Mouse (Mus musculus) ES-E14 (cell line): ENCODE results near the gene Qsox1. TPM values are rescaled to one million over a fixed set of nuclear protein-coding genes. Genes with fewer than 3 reads are reported as not detected.

Source experiments
- DNase-seq: peaks from one replicate; pipeline ENCODE4 v3.0.0-alpha.2; 2013; ENCODE audit warnings: low read depth, low spot score
- H3K27ac ChIP-seq: 2 replicates; pipeline ENCODE4 v1.5.1; 2012; ENCODE audit warnings: low read depth, mild to moderate bottlenecking, low read length, moderate library complexity, mixed read lengths; ENCODE audit not compliant: poor library complexity, insufficient read depth, severe bottlenecking
- H3K36me3 ChIP-seq: 2 replicates; pipeline ENCODE4 v1.6.1; 2012; ENCODE audit warnings: mild to moderate bottlenecking, low read length, moderate library complexity, mixed read lengths; ENCODE audit not compliant: control insufficient read depth, poor library complexity, insufficient read depth, severe bottlenecking
- H3K4me1 ChIP-seq, 2 experiments: fragments of 150-350 bp in 1 of 2; sonication (generic) in 1 of 2; 2 replicates each; pipeline ENCODE4 v1.6.1; 2012; ENCODE audit warnings: low read length in 2 of 2, mild to moderate bottlenecking in 1 of 2, mixed read lengths in 1 of 2; ENCODE audit not compliant: control insufficient read depth in 2 of 2, insufficient read depth in 2 of 2, poor library complexity in 1 of 2
- H3K4me3 ChIP-seq, 2 experiments: fragments of 150-350 bp in 1 of 2; sonication (generic) in 1 of 2; 2 replicates each; pipeline ENCODE4 v1.5.1; 2012; ENCODE audit warnings: low read length in 2 of 2, low read depth in 1 of 2, mild to moderate bottlenecking in 1 of 2, mixed read lengths in 1 of 2; ENCODE audit not compliant: insufficient read depth in 1 of 2, poor library complexity in 1 of 2, severe bottlenecking in 1 of 2
- H3K9ac ChIP-seq: 2 replicates; pipeline ENCODE4 v1.6.1; 2012; ENCODE audit warnings: low read depth, mild to moderate bottlenecking, low read length, mixed read lengths; ENCODE audit not compliant: poor library complexity, insufficient read depth, severe bottlenecking
- H3K9me3 ChIP-seq: fragments of 150-350 bp; sonication (generic); 2 replicates; pipeline ENCODE4 v1.6.1; 2012; ENCODE audit warnings: low read depth, mild to moderate bottlenecking, low read length; ENCODE audit not compliant: control insufficient read depth, insufficient read depth
- CHD2 ChIP-seq: IDR thresholded peaks from 2 replicates; pipeline ENCODE4 v1.6.1; 2014; ENCODE audit warnings: mild to moderate bottlenecking, low read depth, low read length, inconsistent platforms
- HCFC1 ChIP-seq: IDR thresholded peaks from 2 replicates; pipeline ENCODE4 v1.6.1; 2012; ENCODE audit warnings: low read length, inconsistent platforms, borderline replicate concordance; ENCODE audit not compliant: insufficient read depth
- MAFK ChIP-seq: IDR thresholded peaks from 2 replicates; pipeline ENCODE4 v1.6.1; 2014; ENCODE audit warnings: mild to moderate bottlenecking, low read depth, low read length, inconsistent platforms; ENCODE audit not compliant: insufficient read depth
- ZC3H11A ChIP-seq: IDR thresholded peaks from 2 replicates; pipeline ENCODE4 v1.6.1; 2012; ENCODE audit warnings: low read depth, mild to moderate bottlenecking, inconsistent platforms, low read length, borderline replicate concordance
- ZNF384 ChIP-seq: IDR thresholded peaks from 2 replicates; pipeline ENCODE4 v1.6.1; 2012; ENCODE audit warnings: low read depth, low read length, inconsistent platforms
- in situ Hi-C, 2 experiments: fragments of 600-800 bp; cut with MboI; formaldehyde crosslinking; loops; one replicate each; pipeline ENCODE4 v1.15.1; 2025; ENCODE audit warnings: low sequenced_read_pairs in 2 of 2, inconsistent platforms in 1 of 2; ENCODE audit not compliant: unreplicated experiment in 2 of 2
- total RNA-seq: library from RNA; depleted of rRNA; stranded (reverse); fragments of 300-350 nt; gene quantifications from 2 replicates; pipeline ENCODE4 v1.2.3, GENCODE M21; 2012; rRNA removed

The Qsox1 gene
- 25.7 and 38.1 TPM in 2 replicates for total RNA-seq

GRCm38 (mm10) chr1:155812581-155813499, at the start of gene Qsox1:
Gene Qsox1, minus strand, starts transcription at chr1:155812889.
- H3K27ac ChIP-seq: no peak within 1 kb of the TSS
- H3K36me3 ChIP-seq: no peaks in the 10 kb centered on the region
- H3K9me3 ChIP-seq: no peaks in the 10 kb centered on the region
- in situ Hi-C loops: no loop called here
- TF ChIP-seq ZNF384 (no peak), HCFC1 (0 out of 2 replicates have a peak, but pooled peaks have one; percentile 39), MAFK (0 out of 2 replicates have a peak, but pooled peaks have one; percentile 2), ZC3H11A (no peak), CHD2 (no peak)
- H3K4me3 ChIP-seq: peak within 1 kb of the TSS; percentile 84 to 99
- peak; percentile 84 for DNase-seq
- H3K4me1 ChIP-seq: peaks cover 0 to 2% of the 10 kb centered on the region in 2 experiments; a peak in 1 of 4 replicates
- H3K9ac ChIP-seq: peak within 1 kb of the TSS; percentile 76

- H3K9me3 ChIP-seq: no peaks in the 10 kb centered on the region
- no peak for DNase-seq
- H3K4me3 ChIP-seq: no peak overlapping the region
- H3K27ac ChIP-seq: no peak overlapping the region
- in situ Hi-C loops: no loop called here
- H3K4me1 ChIP-seq: no peaks in the 10 kb centered on the region
- H3K9ac ChIP-seq: no peak overlapping the region
- TF ChIP-seq MAFK: no peak
- TF ChIP-seq CHD2: no peak
- TF ChIP-seq ZC3H11A: no peak
- TF ChIP-seq ZNF384: no peak
- TF ChIP-seq HCFC1: no peak
- H3K36me3 ChIP-seq: no peaks in the 10 kb centered on the region; the same call in 1 of the 2 replicates
Observed at GRCm38 (mm10) chr1:155854926-155855702, 42.4 kb upstream of the Qsox1 start.

- no peak overlapping the region for H3K4me3 ChIP-seq
- no peaks in the 10 kb centered on the region for H3K9me3 ChIP-seq
- in situ Hi-C loops: no loop called here
- no peaks in the 10 kb centered on the region; the same call in 1 of the 2 replicates for H3K36me3 ChIP-seq
- no peak for TF ChIP-seq ZC3H11A
- no peak for TF ChIP-seq ZNF384
- TF ChIP-seq MAFK: no peak
- TF ChIP-seq HCFC1: no peak
- no peak for TF ChIP-seq CHD2
- H3K4me1 ChIP-seq: no peaks in the 10 kb centered on the region
- no peak for DNase-seq
- H3K27ac ChIP-seq: no peak overlapping the region
- H3K9ac ChIP-seq: no peak overlapping the region
Observed at GRCm38 (mm10) chr1:155853009-155853408, 40.3 kb upstream of the Qsox1 start.

GRCm38 (mm10) chr1:155844235-155844634, 31.5 kb upstream of the Qsox1 start:
- H3K9me3 ChIP-seq: no peaks in the 10 kb centered on the region
- no peak overlapping the region for H3K9ac ChIP-seq
- TF ChIP-seq MAFK: no peak
- no peak for TF ChIP-seq ZNF384
- TF ChIP-seq CHD2: no peak
- TF ChIP-seq HCFC1: no peak
- TF ChIP-seq ZC3H11A: no peak
- H3K4me3 ChIP-seq: no peak overlapping the region
- H3K4me1 ChIP-seq: no peaks in the 10 kb centered on the region
- no peak overlapping the region for H3K27ac ChIP-seq
- no peaks in the 10 kb centered on the region for H3K36me3 ChIP-seq
- in situ Hi-C loops: no loop called here
- DNase-seq: no peak
